Mouse (Mus musculus): ENCODE results near the gene Mc1r.

DNA sequence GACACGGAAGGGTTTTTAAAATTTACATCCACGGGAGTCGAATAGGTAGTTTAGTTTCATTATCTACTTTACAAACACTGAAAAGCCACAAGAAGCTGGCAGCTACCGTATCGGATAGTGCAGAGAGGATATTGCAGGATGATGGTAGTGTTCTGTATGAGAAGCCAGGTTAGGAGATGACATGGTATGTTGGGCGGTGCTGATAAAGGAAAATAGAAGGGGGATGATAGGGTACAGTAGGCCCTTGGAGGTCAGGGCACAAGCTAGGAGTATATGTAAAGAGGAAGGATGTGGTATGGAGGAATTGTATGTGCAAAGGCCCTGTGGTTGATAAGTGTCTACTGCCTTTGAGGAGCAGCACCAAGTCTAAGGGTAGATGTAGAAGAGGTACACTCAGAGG lies 47.7 kb downstream of the Mc1r start:
- TF ChIP-seq POLR2A (IDR thresholded peaks at IDR 0.05; ENCODE audit: borderline replicate concordance, extremely low read depth, low read depth, low read length) (no peak), CTCF (IDR thresholded peaks at IDR 0.05; ENCODE audit: insufficient read depth, low read length) (no peak)
